Mouse (Mus musculus): Measurements from ENCODE around the gene Asl.

- no peak for TF ChIP-seq CTCF (conservative IDR thresholded peaks at IDR 0.05; ENCODE audit: insufficient read depth, insufficient read length, low read depth, low read length)
- TF ChIP-seq POLR2A (IDR thresholded peaks at IDR 0.05; ENCODE audit: low read depth, low read length) = no peak
Observed at GRCm38 (mm10) chr5:130027134-130027533, 1.9 kb downstream of the Asl start.
